Mouse (Mus musculus) embryonic facial prominence, embryonic 14.5 days (tissue): Measurements from ENCODE around the gene Kat8. TPM values are rescaled to one million over a fixed set of nuclear protein-coding genes. Genes with fewer than 3 reads are reported as not detected.
"Not testable (repeated sequence)": the region's sequence is repeated elsewhere in the genome, so short reads cannot be mapped to it uniquely, and the experiment has no call there.

Source experiments
- ATAC-seq: fragments of 200-750 bp; cut with Nextera tagmentation; 2 replicates; pipeline ENCODE4 v1.8.0; 2017; ENCODE audit warnings: low read depth, moderate number of reproducible peaks, moderate TSS enrichment
- DNase-seq: peaks from one replicate; pipeline ENCODE4 v3.0.0-alpha.2; 2015; ENCODE audit warnings: low spot score
- H3K27ac ChIP-seq: fragments of 300-500 bp; sonication (generic); replicated peaks from 2 replicates; pipeline ENCODE4 v1.5.1; 2014; ENCODE audit warnings: low read depth, mild to moderate bottlenecking, low read length, moderate library complexity
- H3K27me3 ChIP-seq: fragments of 300-500 bp; sonication (generic); replicated peaks from 2 replicates; pipeline ENCODE4 v1.6.1; 2014; ENCODE audit warnings: low read length; ENCODE audit not compliant: control insufficient read depth, insufficient read depth
- H3K36me3 ChIP-seq: fragments of 300-500 bp; sonication (generic); 2 replicates; pipeline ENCODE4 v1.6.1; 2014; ENCODE audit warnings: low read length, mixed read lengths; ENCODE audit not compliant: control insufficient read depth, insufficient read depth
- H3K4me1 ChIP-seq: fragments of 300-500 bp; sonication (generic); 2 replicates; pipeline ENCODE4 v1.6.1; 2014; ENCODE audit warnings: antibody characterized with exemption, low read length; ENCODE audit not compliant: control insufficient read depth, insufficient read depth
- H3K4me2 ChIP-seq: fragments of 300-500 bp; sonication (generic); 2 replicates; pipeline ENCODE4 v1.6.1; 2014; ENCODE audit warnings: low read depth, mild to moderate bottlenecking, low read length, moderate library complexity, mixed read lengths
- H3K4me3 ChIP-seq: fragments of 300-500 bp; sonication (generic); 2 replicates; pipeline ENCODE4 v1.5.1; 2014; ENCODE audit warnings: low read depth, mild to moderate bottlenecking, low read length
- H3K9ac ChIP-seq: fragments of 300-500 bp; sonication (generic); 2 replicates; pipeline ENCODE4 v1.6.1; 2014; ENCODE audit warnings: low read depth, mild to moderate bottlenecking, low read length, moderate library complexity, mixed read lengths
- H3K9me3 ChIP-seq: fragments of 300-500 bp; sonication (generic); 2 replicates; pipeline ENCODE4 v1.6.1; 2016; ENCODE audit warnings: low read length; ENCODE audit not compliant: control insufficient read depth
- whole genome bisulfite sequencing: fragments of 180-500 bp; shearing (Covaris S2); extraction: QIAGEN DNeasy Blood & Tissue Kit; methylation state at CpG from one replicate; pipeline ENCODE4 v1.1.7; 2014; 5-methylcytosine and 5-hydroxymethylcytosine counted together
- polyA plus RNA-seq: library from polyadenylated mRNA; unstranded; fragments of >200 nt; fragmentation: Nextera tagmentation; extraction: Ambion mirVana; gene quantifications from 2 replicates; pipeline ENCODE4 v1.2.1, GENCODE M21; 2014

The Kat8 gene
- polyA plus RNA-seq, 1 experiment from 2014 or later, result 31.7 TPM

DNA sequence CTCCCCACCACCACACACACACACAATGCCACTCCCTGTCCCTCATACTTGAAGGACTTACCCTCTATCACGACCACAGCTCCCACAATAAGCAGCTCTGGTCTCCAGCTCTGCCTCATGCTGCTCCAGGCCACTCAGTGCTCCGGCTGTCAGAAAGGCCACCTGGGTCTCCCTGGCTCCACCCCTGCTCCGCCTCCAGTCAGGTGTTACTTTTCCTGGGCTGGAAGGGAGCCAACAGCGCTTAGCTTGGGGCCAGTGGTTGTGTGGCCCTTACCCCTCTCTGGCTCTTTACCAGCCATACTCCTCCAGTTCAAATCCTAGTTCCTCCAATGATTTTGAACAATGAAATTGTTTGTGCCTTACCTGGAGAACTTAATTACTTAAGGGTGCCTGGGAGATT is 21.5 kb upstream of the Kat8 start, which contains the start of gene Prss53:
Gene Prss53 (minus strand): TSS at position 173 of the 400 bp plus-strand sequence.
- no peak within 1 kb of the TSS for H3K27ac ChIP-seq
- H3K4me3 ChIP-seq, result no peak within 1 kb of the TSS
- no peaks in the 10 kb centered on the region for H3K27me3 ChIP-seq
- H3K4me2 ChIP-seq, result no peak within 1 kb of the TSS
- ATAC-seq, result no peak
- H3K9ac ChIP-seq, result no peak within 1 kb of the TSS
- H3K36me3 ChIP-seq, result peaks cover 62% of the 10 kb centered on the region
- 33% methylated on average over 4 of the region's 4 CpGs for WGBS
- no peaks in the 10 kb centered on the region for H3K9me3 ChIP-seq
- peak; percentile 52 for DNase-seq
- H3K4me1 ChIP-seq, result peaks cover 7% of the 10 kb centered on the region; the same call in 1 of the 2 replicates

- WGBS, result 70% methylated on average over 5 of the region's 5 CpGs
- no peak for DNase-seq
- H3K27me3 ChIP-seq, result no peaks in the 10 kb centered on the region
- peaks cover 26% of the 10 kb centered on the region for H3K36me3 ChIP-seq
- H3K4me3 ChIP-seq, result peak overlapping the region; percentile 57
- H3K9me3 ChIP-seq, result no peaks in the 10 kb centered on the region
- H3K9ac ChIP-seq, result peak overlapping the region; percentile 79
- peaks cover 7% of the 10 kb centered on the region; the same call in 1 of the 2 replicates for H3K4me1 ChIP-seq
- ATAC-seq, result no peak
- H3K27ac ChIP-seq, result no peak overlapping the region
- peak overlapping the region; percentile 82 for H3K4me2 ChIP-seq
Observed at GRCm38 (mm10) chr7:127894480-127894879, 17.8 kb upstream of the Kat8 start.

- Histone ChIP-seq H3K9ac (peak within 1 kb of the TSS; percentile 79), H3K9me3 (no peaks in the 10 kb centered on the region), H3K27ac (peak within 1 kb of the TSS; percentile 74), H3K36me3 (peaks cover 20% of the 10 kb centered on the region), H3K4me1 (peaks cover 7% of the 10 kb centered on the region; the same call in 1 of the 2 replicates), H3K4me2 (peak within 1 kb of the TSS; percentile 82), H3K27me3 (no peaks in the 10 kb centered on the region), H3K4me3 (peak within 1 kb of the TSS; percentile 57)
- ATAC-seq (peak; percentile 97), DNase-seq (peak; percentile 99)
- WGBS, result under 1% methylated on average over 25 of the region's 26 CpGs
Observed at GRCm38 (mm10) chr7:127895442-127895841, 16.9 kb upstream of the Kat8 start, which contains the start of the genes Gm21974 and Vkorc1. TSS of gene Gm21974 (minus strand) at chr7:127895454. TSS of gene Vkorc1 (minus strand) at chr7:127895617.

DNA sequence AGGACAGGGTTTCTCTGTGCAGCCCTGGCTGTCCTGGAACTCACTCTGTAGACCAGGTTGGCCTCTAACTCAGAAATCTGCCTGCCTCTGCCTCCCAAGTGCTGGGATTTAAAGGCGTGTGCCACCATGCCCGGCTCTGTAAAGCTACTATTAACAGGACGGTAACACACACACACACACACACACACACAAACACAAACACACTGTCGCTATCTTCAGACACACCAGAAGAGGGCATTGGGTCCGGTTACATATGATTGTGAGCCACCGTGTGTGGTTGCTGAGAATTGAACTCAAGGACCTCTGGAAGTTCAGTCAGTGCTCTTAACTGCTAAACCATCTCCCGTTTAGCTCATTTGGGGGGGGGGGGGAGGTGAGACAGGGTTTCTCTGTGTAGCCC is 16.4 kb upstream of the Kat8 start:
- H3K36me3 ChIP-seq, result peaks cover 20% of the 10 kb centered on the region
- H3K9me3 ChIP-seq, H3K27me3 ChIP-seq, H3K27ac ChIP-seq, H3K9ac ChIP-seq, H3K4me1 ChIP-seq, ATAC-seq, DNase-seq: not testable (repeated sequence)
- H3K4me3 ChIP-seq, result peak overlapping the region; percentile 57
- peak overlapping the region; percentile 82 for H3K4me2 ChIP-seq
- 74% methylated on average over 7 of the region's 7 CpGs for WGBS

- Histone ChIP-seq H3K4me3 (no peak overlapping the region), H3K27ac (no peak overlapping the region), H3K9ac (no peak overlapping the region), H3K36me3 (peaks cover 20% of the 10 kb centered on the region), H3K4me1 (peaks cover 7% of the 10 kb centered on the region; the same call in 1 of the 2 replicates), H3K27me3 (no peaks in the 10 kb centered on the region), H3K4me2 (no peak overlapping the region), H3K9me3 (no peaks in the 10 kb centered on the region)
- ATAC-seq (no peak), DNase-seq (peak; percentile 31)
- WGBS, result 66% methylated on average over 13 of the region's 13 CpGs
Observed at GRCm38 (mm10) chr7:127896384-127896783, 15.9 kb upstream of the Kat8 start.

DNA sequence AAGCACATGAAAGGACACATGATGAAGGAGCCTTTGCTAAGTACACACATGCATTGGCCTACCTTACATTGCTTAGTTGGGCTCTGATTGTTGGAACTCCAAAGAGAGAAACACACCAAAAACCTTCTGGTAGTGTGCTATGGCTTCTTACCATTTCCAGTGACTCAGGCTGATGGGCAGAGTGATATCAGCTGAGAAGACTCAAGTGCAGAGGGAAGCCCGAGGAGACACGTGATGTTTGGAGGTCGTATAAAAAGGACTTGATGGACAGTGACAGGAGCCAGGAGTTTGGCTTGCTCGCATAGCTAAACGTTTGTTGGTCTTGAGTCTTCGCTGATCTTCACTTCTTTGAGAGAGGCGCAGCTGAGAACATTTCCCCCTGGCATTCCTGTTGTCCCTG is 14.8 kb upstream of the Kat8 start:
- 90% methylated on average over 7 of the region's 7 CpGs for WGBS
- no peak overlapping the region for H3K4me3 ChIP-seq
- peaks cover 13% of the 10 kb centered on the region for H3K36me3 ChIP-seq
- no peak for ATAC-seq
- H3K4me1 ChIP-seq, result peaks cover 7% of the 10 kb centered on the region; the same call in 1 of the 2 replicates
- no peaks in the 10 kb centered on the region for H3K9me3 ChIP-seq
- H3K9ac ChIP-seq, result no peak overlapping the region
- no peak overlapping the region for H3K4me2 ChIP-seq
- no peak overlapping the region for H3K27ac ChIP-seq
- DNase-seq, result no peak
- H3K27me3 ChIP-seq, result no peaks in the 10 kb centered on the region

- no peak overlapping the region for H3K4me2 ChIP-seq
- peaks cover 5% of the 10 kb centered on the region for H3K36me3 ChIP-seq
- peaks cover 7% of the 10 kb centered on the region; the same call in 1 of the 2 replicates for H3K4me1 ChIP-seq
- H3K27ac ChIP-seq, result no peak overlapping the region
- WGBS, result 42% methylated on average over 10 of the region's 10 CpGs
- no peak overlapping the region for H3K9ac ChIP-seq
- no peak for ATAC-seq
- H3K9me3 ChIP-seq, result no peaks in the 10 kb centered on the region
- no peaks in the 10 kb centered on the region for H3K27me3 ChIP-seq
- H3K4me3 ChIP-seq, result no peak overlapping the region
- no peak for DNase-seq
Observed at GRCm38 (mm10) chr7:127898179-127898956, 13.9 kb upstream of the Kat8 start.

- Histone ChIP-seq H3K4me1 (peaks cover 3% of the 10 kb centered on the region; the same call in 1 of the 2 replicates), H3K36me3 (0 out of 2 replicates have a peak, but pooled peaks cover under 1% of the 10 kb centered on the region), H3K4me2 (no peak overlapping the region), H3K9me3 (no peaks in the 10 kb centered on the region), H3K27ac (no peak overlapping the region), H3K9ac (no peak overlapping the region), H3K4me3 (no peak overlapping the region), H3K27me3 (no peaks in the 10 kb centered on the region)
- ATAC-seq (no peak), DNase-seq (no peak)
- WGBS, result 35% methylated on average over 7 of the region's 7 CpGs
Observed at GRCm38 (mm10) chr7:127899997-127900396, 12.3 kb upstream of the Kat8 start.
